Mouse (Mus musculus) liver, embryonic 11.5 days (tissue): ENCODE measurements around the gene Pitpnm2. TPM values are rescaled to one million over a fixed set of nuclear protein-coding genes. Genes with fewer than 3 reads are reported as not detected.

Experiments
- ATAC-seq: fragments of 200-750 bp; cut with Nextera tagmentation; replicated peaks from 2 replicates; pipeline ENCODE4 v1.8.0; 2017; ENCODE audit warnings: moderate number of reproducible peaks, mild to moderate bottlenecking, moderate TSS enrichment, moderate library complexity; ENCODE audit not compliant: low FRiP score
- DNase-seq: peaks from one replicate; pipeline ENCODE4 v3.0.0-alpha.2; 2017; ENCODE audit warnings: low spot score
- H3K27ac ChIP-seq: fragments of 300-500 bp; sonication (generic); 2 replicates; pipeline ENCODE4 v1.5.1; 2014; ENCODE audit warnings: mild to moderate bottlenecking, low read depth, low read length, control low read depth
- H3K27me3 ChIP-seq: fragments of 300-500 bp; sonication (generic); replicated peaks from 2 replicates; pipeline ENCODE4 v1.6.1; 2014; ENCODE audit warnings: low read length, mixed read lengths; ENCODE audit not compliant: control insufficient read depth, insufficient read depth
- H3K36me3 ChIP-seq: fragments of 300-500 bp; sonication (generic); 2 replicates; pipeline ENCODE4 v1.6.1; 2014; ENCODE audit warnings: mild to moderate bottlenecking, low read length, moderate library complexity, mixed read lengths; ENCODE audit not compliant: control insufficient read depth, insufficient read depth
- H3K4me1 ChIP-seq: fragments of 300-500 bp; sonication (generic); replicated peaks from 2 replicates; pipeline ENCODE4 v1.6.1; 2014; ENCODE audit warnings: low read length, mixed read lengths; ENCODE audit not compliant: control insufficient read depth, insufficient read depth
- H3K4me2 ChIP-seq: fragments of 300-500 bp; sonication (generic); 2 replicates; pipeline ENCODE4 v1.6.1; 2014; ENCODE audit warnings: mild to moderate bottlenecking, control low read depth, moderate library complexity
- H3K4me3 ChIP-seq: fragments of 300-500 bp; sonication (generic); 2 replicates; pipeline ENCODE4 v1.5.1; 2014; ENCODE audit warnings: low read depth, low read length, control low read depth
- H3K9ac ChIP-seq: fragments of 300-500 bp; sonication (generic); 2 replicates; pipeline ENCODE4 v1.6.1; 2014; ENCODE audit warnings: low read depth, low read length, control low read depth
- H3K9me3 ChIP-seq: fragments of 300-500 bp; sonication (generic); 2 replicates; pipeline ENCODE4 v1.6.1; 2016; ENCODE audit warnings: low read length, inconsistent platforms, mixed read lengths; ENCODE audit not compliant: control insufficient read depth
- WGBS: fragments of 180-500 bp; shearing (Covaris S2); extraction: QIAGEN DNeasy Blood & Tissue Kit; methylation state at CpG from one replicate; pipeline ENCODE4 v1.1.7; 2014; 5-methylcytosine and 5-hydroxymethylcytosine counted together
- polyA plus RNA-seq: library from polyadenylated mRNA; unstranded; fragments of >200 nt; fragmentation: Nextera tagmentation; extraction: Ambion mirVana; gene quantifications from 2 replicates; pipeline ENCODE4 v1.2.1, GENCODE M21; 2014

Gene Pitpnm2
- polyA plus RNA-seq, 1 experiment from 2014 or later = 5.9 TPM

DNA sequence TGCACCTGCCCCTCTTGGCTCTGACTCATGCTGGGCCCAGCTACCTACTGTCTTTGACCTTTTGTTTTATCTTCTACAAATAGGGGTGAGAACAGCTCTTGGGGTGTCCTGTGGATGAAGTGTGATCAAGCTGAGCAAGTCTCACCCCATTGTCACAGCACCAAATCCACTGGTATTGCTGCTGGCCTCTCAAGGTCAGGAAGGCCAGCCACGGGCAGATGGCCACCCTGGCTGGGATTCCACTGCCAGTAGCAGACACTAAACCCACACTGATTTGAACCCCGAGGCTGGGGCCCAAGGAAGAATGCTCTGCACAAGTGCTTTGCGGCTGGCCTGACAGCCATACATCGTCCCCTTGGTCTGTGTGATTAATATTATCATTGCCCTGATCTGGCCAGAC, 91.3 kb downstream of the Pitpnm2 start:
- Histone ChIP-seq H3K27ac (no peak overlapping the region), H3K9ac (no peak overlapping the region), H3K4me1 (peaks cover 25% of the 10 kb centered on the region)

DNA sequence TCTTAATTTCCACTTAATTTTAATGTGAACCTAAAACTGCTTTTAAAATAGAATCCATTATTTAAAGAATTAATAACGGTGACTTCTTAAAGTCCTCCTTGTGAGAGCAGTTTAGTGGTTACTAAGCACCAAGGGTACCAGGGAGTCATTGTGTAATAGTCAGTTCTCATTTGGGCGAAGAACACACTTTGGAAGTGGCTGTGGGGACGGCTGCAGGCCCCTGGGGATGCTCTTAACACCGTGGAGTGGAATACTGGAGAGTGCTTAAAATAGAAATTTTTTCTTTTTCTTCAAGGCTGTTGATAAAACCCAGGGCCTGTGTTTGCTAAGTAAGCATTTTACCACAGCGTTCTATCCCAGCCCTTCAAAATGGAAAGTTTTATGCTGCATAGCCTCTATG, 93.6 kb downstream of the Pitpnm2 start:
- no peaks in the 10 kb centered on the region for H3K27me3 ChIP-seq
- no peak overlapping the region for H3K9ac ChIP-seq
- H3K27ac ChIP-seq = no peak overlapping the region
- H3K36me3 ChIP-seq = no peaks in the 10 kb centered on the region; the same call in none of the 2 replicates
- H3K9me3 ChIP-seq = no peaks in the 10 kb centered on the region
- DNase-seq = no peak
- no peak for ATAC-seq
- no peak overlapping the region for H3K4me2 ChIP-seq
- no peak overlapping the region for H3K4me3 ChIP-seq
- WGBS = 76% methylated on average over 5 of the region's 5 CpGs
- peaks cover 11% of the 10 kb centered on the region for H3K4me1 ChIP-seq

More for the DNA sequence above, 91.3 kb downstream of the Pitpnm2 start:
- 75% methylated on average over 4 of the region's 4 CpGs for WGBS
- DNase-seq = no peak
- Histone ChIP-seq H3K4me3 (no peak overlapping the region), H3K27me3 (no peaks in the 10 kb centered on the region), H3K9me3 (no peaks in the 10 kb centered on the region), H3K36me3 (no peaks in the 10 kb centered on the region), H3K4me2 (no peak overlapping the region)
- no peak for ATAC-seq

DNA sequence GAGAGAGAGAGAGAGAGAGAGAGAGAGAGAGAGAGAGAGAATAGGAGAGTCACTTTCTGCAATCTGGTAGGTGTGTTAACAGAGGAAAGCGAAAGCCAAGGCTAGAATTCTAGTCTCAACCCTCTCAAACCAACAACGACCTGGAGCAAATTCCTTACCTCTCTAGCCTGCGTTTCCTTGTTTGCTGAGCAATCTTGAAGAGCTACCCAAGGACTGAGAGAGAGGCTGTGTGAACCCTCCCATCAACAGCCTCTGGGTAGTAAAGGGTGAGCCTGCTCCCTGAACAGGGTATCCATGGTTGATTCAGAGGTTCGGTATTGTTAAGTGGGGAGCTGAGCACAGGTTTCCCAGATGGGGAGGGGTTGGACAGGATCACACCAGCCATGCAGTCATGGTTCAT, 96.8 kb downstream of the Pitpnm2 start:
- H3K9me3 ChIP-seq = no peaks in the 10 kb centered on the region
- DNase-seq (no peak), ATAC-seq (no peak)
- H3K4me3 ChIP-seq = no peak overlapping the region
- no peak overlapping the region for H3K27ac ChIP-seq
- no peak overlapping the region for H3K9ac ChIP-seq
- H3K36me3 ChIP-seq = no peaks in the 10 kb centered on the region; the same call in none of the 2 replicates
- no peaks in the 10 kb centered on the region for H3K4me1 ChIP-seq
- WGBS = 86% methylated on average over 4 of the region's 4 CpGs
- H3K4me2 ChIP-seq = no peak overlapping the region
- no peaks in the 10 kb centered on the region for H3K27me3 ChIP-seq

DNA sequence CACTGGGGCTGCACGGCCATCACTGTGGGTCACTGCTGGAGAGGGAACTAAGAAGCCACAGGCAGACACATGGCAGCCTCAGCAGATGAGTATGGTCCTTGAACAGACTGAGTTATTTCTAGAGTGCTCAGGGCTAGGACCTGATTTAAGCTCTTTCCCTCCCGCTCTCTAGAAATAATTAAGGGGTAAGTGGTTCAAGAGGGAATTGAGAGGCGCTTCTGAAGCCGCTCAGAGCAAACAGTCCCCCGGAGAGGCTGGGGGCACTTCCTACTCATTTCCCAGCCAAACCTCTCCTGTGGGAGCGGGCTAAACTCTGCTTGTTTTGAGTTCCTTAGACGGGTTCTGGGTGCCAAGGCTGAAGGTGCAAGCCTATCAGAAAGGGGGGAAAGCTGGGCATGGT, 98.7 kb downstream of the Pitpnm2 start:
- Histone ChIP-seq H3K4me2 (no peak overlapping the region), H3K27me3 (no peaks in the 10 kb centered on the region), H3K9ac (no peak overlapping the region), H3K27ac (no peak overlapping the region), H3K4me1 (no peaks in the 10 kb centered on the region), H3K36me3 (no peaks in the 10 kb centered on the region; the same call in none of the 2 replicates), H3K9me3 (no peaks in the 10 kb centered on the region), H3K4me3 (no peak overlapping the region)
- DNase-seq = no peak
- no peak for ATAC-seq
- WGBS = 87% methylated on average over 7 of the region's 7 CpGs

DNA sequence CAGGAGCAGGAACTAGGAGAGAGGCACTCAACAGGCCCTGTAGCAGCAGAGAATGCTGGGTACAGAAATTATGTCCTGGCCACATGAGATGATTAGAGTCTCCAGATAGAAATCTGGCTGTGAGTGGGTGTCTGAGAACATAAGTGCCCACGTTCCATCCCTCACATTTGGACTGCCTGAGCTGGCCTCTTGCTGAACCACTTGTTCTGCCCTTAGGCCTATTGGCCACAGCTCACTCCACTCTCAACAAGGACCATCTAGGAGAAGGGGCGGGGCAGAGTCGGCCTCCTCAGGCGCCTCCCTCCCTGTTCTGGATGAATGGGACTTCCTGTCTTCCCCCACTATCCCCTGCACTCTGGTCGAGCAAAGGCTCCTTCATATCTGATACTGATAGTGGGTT, 100.5 kb downstream of the Pitpnm2 start:
- 48% methylated on average over 5 of the region's 5 CpGs for WGBS
- Histone ChIP-seq H3K4me1 (no peaks in the 10 kb centered on the region), H3K9ac (no peak overlapping the region), H3K4me3 (no peak overlapping the region), H3K27ac (no peak overlapping the region), H3K27me3 (no peaks in the 10 kb centered on the region), H3K36me3 (peaks cover 2% of the 10 kb centered on the region), H3K4me2 (no peak overlapping the region), H3K9me3 (no peaks in the 10 kb centered on the region)
- DNase-seq (no peak), ATAC-seq (no peak)

DNA sequence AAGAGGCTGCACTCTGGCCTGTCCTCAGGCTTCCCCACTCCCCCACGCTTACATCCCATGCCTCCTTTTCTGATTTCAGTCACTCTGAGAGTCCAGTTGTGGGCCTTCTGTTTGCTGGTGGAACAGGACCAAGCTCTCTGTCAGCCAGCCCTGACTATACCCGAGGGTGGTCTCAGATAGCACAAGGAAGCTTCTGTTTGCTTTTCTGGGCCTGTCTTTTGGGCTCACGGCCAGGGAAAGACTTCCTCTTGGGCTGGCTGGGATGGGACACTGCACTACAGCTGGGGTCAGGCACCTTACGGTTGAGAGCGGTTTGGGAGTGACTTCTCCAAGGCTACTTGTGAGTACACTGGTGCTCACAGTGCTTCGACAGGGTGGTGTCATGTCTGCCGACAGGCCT, 111.5 kb downstream of the Pitpnm2 start:
- Histone ChIP-seq H3K4me2 (no peak overlapping the region), H3K9ac (no peak overlapping the region), H3K36me3 (peaks cover 27% of the 10 kb centered on the region), H3K27me3 (no peaks in the 10 kb centered on the region), H3K4me1 (no peaks in the 10 kb centered on the region; the same call in 1 of the 2 replicates), H3K9me3 (no peaks in the 10 kb centered on the region), H3K4me3 (no peak overlapping the region), H3K27ac (no peak overlapping the region)
- whole genome bisulfite sequencing = 82% methylated on average over 7 of the region's 7 CpGs
- DNase-seq (no peak), ATAC-seq (no peak)

DNA sequence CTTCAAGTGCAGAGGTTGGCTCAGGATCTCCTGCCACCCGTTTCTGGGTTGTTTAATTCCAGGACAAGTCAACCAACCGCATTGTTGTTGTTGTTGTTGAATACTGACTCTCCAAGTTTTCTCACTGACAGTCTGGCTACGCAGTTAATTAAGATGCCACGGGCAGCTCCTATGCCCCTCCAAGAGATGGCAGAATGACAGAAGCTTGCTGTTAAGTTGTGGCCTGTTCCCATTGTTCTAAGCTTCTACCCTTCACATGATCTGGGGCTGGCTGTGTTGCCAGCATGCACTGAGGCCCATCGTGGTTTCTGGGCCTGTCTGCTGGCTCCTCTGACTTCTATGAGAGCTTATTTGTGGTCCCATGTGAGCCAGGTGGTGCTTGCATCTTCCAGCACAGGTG, 115.3 kb downstream of the Pitpnm2 start:
- ATAC-seq (no peak), DNase-seq (no peak)
- 87% methylated on average over 5 of the region's 5 CpGs for WGBS
- no peaks in the 10 kb centered on the region; the same call in 1 of the 2 replicates for H3K4me1 ChIP-seq
- peaks cover 23% of the 10 kb centered on the region for H3K36me3 ChIP-seq
- no peaks in the 10 kb centered on the region for H3K9me3 ChIP-seq
- H3K27ac ChIP-seq = no peak overlapping the region
- H3K4me2 ChIP-seq = no peak overlapping the region
- no peaks in the 10 kb centered on the region for H3K27me3 ChIP-seq
- no peak overlapping the region for H3K9ac ChIP-seq
- H3K4me3 ChIP-seq = no peak overlapping the region

DNA sequence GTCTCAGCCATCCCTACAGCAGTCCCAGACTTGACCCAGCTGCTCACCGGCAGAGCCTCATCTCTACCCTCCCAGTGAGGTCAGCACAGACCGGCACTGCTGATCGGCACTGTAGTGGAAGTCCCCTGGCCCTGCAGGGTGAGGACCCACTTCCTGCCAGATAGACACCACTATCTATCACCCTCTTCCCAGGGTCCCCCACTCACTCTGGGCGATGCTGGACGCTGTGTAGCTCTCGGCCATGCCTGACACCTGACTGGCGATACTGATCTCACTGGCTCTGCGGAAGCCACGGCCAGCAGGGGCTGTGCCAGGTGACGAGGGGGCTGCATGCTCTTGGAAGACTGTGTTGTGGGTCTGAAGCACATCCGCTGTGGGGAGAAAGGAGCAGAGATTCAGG, 124.5 kb downstream of the Pitpnm2 start:
- WGBS = 81% methylated on average over 11 of the region's 11 CpGs
- no peak overlapping the region for H3K9ac ChIP-seq
- no peak for DNase-seq
- H3K9me3 ChIP-seq = no peaks in the 10 kb centered on the region
- no peaks in the 10 kb centered on the region for H3K4me1 ChIP-seq
- ATAC-seq = no peak
- H3K27me3 ChIP-seq = no peaks in the 10 kb centered on the region
- H3K36me3 ChIP-seq = peaks cover 36% of the 10 kb centered on the region
- no peak overlapping the region for H3K4me3 ChIP-seq
- H3K27ac ChIP-seq = no peak overlapping the region
- no peak overlapping the region for H3K4me2 ChIP-seq

DNA sequence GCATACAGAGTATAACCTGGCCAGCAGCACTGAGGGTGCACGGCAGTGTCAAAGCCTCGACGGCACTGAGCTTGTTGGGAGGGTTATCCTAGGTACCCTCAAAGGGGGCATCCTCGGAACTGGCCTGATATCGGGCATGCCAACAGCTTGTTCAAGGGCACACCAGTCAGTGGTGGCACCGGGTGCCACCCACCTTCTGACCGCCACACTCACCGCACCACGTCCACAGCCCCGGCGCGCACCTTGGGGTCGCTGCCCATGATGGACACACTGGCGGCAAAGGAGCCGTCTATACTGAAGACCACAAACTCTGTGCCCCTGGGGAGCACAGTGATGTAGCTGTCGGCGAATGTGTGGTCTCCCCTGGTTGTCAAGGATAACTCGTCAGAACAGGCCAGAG, 127.2 kb downstream of the Pitpnm2 start:
- no peak overlapping the region for H3K27ac ChIP-seq
- DNase-seq = no peak
- no peaks in the 10 kb centered on the region for H3K9me3 ChIP-seq
- H3K4me3 ChIP-seq = no peak overlapping the region
- H3K4me1 ChIP-seq = no peaks in the 10 kb centered on the region; the same call in 1 of the 2 replicates
- H3K36me3 ChIP-seq = peaks cover 36% of the 10 kb centered on the region
- H3K27me3 ChIP-seq = no peaks in the 10 kb centered on the region
- 88% methylated on average over 18 of the region's 18 CpGs for WGBS
- ATAC-seq = no peak
- no peak overlapping the region for H3K4me2 ChIP-seq
- no peak overlapping the region for H3K9ac ChIP-seq
